Mouse (Mus musculus): ENCODE measurements at regions not wholly inside any gene's neighbourhood (a gene's known extent, or its start where the extent isn't known, plus 50 kb on each side); places are given as distances from the start of the nearest gene placed in this dataset.

DNA sequence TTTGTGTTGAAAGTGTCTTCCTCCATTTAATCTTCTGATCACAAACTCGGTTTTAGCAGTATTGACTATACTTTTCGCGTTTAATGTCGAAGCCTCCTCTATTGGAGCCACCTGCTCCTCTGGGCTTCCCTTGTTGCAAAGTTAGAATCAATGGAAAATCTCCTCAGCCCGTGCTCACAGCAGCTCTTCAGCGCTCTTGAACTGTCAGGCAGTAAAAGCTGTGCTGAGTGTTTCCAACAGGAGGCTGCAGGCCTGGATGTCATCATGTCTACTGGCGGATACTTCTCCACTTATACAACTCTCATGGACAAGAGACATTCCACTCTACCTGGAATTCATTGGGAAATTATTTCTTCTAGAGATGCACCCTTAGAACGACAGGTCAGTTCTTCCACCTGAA, 380.4 kb upstream of the Crim1 start:
- Histone ChIP-seq H3K36me3 (ENCODE audit: control insufficient read depth, insufficient read depth, low read length) (no peaks in the 10 kb centered on the region), H3K4me2 (ENCODE audit: low read depth, low read length) (no peak overlapping the region), H3K9me3 (ENCODE audit: control insufficient read depth, low read length) (no peaks in the 10 kb centered on the region), H3K9ac (ENCODE audit: low read depth, low read length) (no peak overlapping the region), H3K4me1 (ENCODE audit: control insufficient read depth, insufficient read depth, low read length) (no peaks in the 10 kb centered on the region), H3K4me3 (ENCODE audit: low read length) (no peak overlapping the region), H3K27ac (ENCODE audit: low read length) (no peak overlapping the region), H3K27me3 (replicated peaks; ENCODE audit: control insufficient read depth, insufficient read depth, low read length) (no peaks in the 10 kb centered on the region)
- ATAC-seq, result no peak
- 74% methylated on average over 8 of the region's 8 CpGs for WGBS

DNA sequence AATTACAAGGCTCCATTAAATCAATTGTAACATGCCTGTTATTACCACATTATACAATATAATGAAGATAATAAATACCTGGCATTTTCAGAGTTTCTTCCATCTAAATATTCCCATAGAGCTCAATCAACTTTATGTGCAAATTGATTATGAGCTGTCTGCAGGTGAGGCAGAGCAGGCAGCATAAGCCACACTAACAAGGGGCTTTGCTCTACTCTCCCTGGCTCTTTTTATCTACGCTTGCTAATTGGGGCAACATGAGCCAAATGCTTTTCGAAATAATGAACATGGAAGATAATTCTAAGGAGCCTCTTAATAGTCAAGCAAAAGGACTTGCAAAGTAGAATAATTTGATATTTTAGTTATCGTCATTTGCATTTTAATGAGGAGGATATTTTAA, 356.1 kb upstream of the Crim1 start:
- Histone ChIP-seq H3K9ac (ENCODE audit: low read depth, low read length) (no peak overlapping the region), H3K9me3 (ENCODE audit: control insufficient read depth, low read length) (no peaks in the 10 kb centered on the region), H3K27ac (ENCODE audit: low read length) (no peak overlapping the region), H3K4me1 (ENCODE audit: control insufficient read depth, insufficient read depth, low read length) (no peaks in the 10 kb centered on the region), H3K4me2 (ENCODE audit: low read depth, low read length) (no peak overlapping the region), H3K4me3 (ENCODE audit: low read length) (no peak overlapping the region), H3K27me3 (replicated peaks; ENCODE audit: control insufficient read depth, insufficient read depth, low read length) (no peaks in the 10 kb centered on the region), H3K36me3 (ENCODE audit: control insufficient read depth, insufficient read depth, low read length) (no peaks in the 10 kb centered on the region)
- WGBS, result 90% methylated on average over 3 of the region's 3 CpGs
- no peak for ATAC-seq

DNA sequence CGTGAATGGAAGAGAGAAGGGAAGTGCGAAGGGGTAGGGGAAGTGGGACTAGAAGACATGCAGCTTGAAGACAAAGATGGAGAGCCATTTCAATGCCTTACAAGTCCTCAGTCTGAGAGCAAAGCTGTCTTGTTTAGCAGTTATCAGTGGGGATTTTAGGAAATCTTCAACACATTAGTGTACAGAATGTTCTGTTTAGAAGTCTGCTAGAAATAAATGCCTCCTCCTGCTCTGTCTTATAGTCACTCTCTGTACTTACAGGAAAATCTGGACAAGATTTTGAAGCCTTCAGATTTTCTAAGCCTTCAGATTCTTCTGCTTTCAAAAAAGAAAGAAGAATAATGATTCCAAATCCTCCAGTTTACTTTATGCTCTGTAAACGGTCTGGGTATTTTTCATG, 325.6 kb upstream of the Crim1 start:
- no peaks in the 10 kb centered on the region for H3K36me3 ChIP-seq (ENCODE audit: control insufficient read depth, insufficient read depth, low read length)
- no peaks in the 10 kb centered on the region for H3K27me3 ChIP-seq (replicated peaks; ENCODE audit: control insufficient read depth, insufficient read depth, low read length)
- no peak for ATAC-seq
- 88% methylated on average over 3 of the region's 3 CpGs for WGBS
- no peaks in the 10 kb centered on the region for H3K4me1 ChIP-seq (ENCODE audit: control insufficient read depth, insufficient read depth, low read length)
- H3K9ac ChIP-seq (ENCODE audit: low read depth, low read length), result no peak overlapping the region
- no peak overlapping the region for H3K27ac ChIP-seq (ENCODE audit: low read length)
- H3K9me3 ChIP-seq (ENCODE audit: control insufficient read depth, low read length), result no peaks in the 10 kb centered on the region
- H3K4me2 ChIP-seq (ENCODE audit: low read depth, low read length), result no peak overlapping the region
- no peak overlapping the region for H3K4me3 ChIP-seq (ENCODE audit: low read length)

DNA sequence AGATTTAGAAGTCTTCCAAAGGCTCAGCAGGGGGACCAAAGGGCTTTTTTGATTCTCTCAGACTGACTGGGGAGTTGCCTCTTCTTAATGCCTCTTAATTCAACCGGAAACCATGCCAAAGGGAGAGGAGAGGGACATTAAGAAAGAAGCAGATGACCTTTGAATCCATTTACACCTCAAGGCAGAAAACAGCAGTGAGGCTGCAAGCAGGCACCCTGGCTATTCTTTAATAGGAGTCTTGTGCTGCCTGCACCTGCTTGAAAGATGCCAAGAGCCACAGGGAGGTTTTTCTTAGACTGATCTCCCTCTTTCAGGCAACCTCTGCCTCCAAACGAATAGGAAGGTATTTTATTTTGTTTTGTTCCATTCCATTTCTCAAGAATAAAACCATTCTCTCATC, 323.0 kb upstream of the Crim1 start:
- H3K9ac ChIP-seq (ENCODE audit: low read depth, low read length), result no peak overlapping the region
- H3K9me3 ChIP-seq (ENCODE audit: control insufficient read depth, low read length), result no peaks in the 10 kb centered on the region
- H3K4me1 ChIP-seq (ENCODE audit: control insufficient read depth, insufficient read depth, low read length), result no peaks in the 10 kb centered on the region
- WGBS, result 38% methylated on average over 2 of the region's 2 CpGs
- H3K4me2 ChIP-seq (ENCODE audit: low read depth, low read length), result no peak overlapping the region
- H3K36me3 ChIP-seq (ENCODE audit: control insufficient read depth, insufficient read depth, low read length), result no peaks in the 10 kb centered on the region
- no peaks in the 10 kb centered on the region for H3K27me3 ChIP-seq (replicated peaks; ENCODE audit: control insufficient read depth, insufficient read depth, low read length)
- no peak overlapping the region for H3K27ac ChIP-seq (ENCODE audit: low read length)
- no peak overlapping the region for H3K4me3 ChIP-seq (ENCODE audit: low read length)
- no peak for ATAC-seq

DNA sequence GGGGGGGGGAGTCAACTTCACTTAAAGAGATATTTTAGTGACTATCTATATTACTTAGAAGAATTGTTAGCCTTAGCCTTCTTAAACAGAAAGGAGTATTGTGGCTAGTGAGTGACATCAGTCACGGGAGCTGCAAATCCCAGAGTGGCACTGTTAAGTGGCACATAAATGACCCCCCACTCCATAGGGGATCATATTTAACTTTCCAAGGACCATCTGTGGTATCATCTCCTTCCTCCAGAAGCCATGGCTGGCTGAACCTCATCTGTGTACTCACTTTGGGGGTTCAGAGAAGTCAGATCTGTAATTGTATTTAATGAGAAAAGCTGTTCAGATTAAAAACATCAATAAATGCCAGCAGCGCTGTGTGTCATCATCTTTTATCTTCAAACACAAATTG, 314.9 kb upstream of the Crim1 start:
- H3K36me3 ChIP-seq (ENCODE audit: control insufficient read depth, insufficient read depth, low read length), result no peaks in the 10 kb centered on the region
- H3K4me2 ChIP-seq (ENCODE audit: low read depth, low read length), result no peak overlapping the region
- H3K27ac ChIP-seq (ENCODE audit: low read length), result no peak overlapping the region
- H3K4me1 ChIP-seq (ENCODE audit: control insufficient read depth, insufficient read depth, low read length), result no peaks in the 10 kb centered on the region
- no peak overlapping the region for H3K9ac ChIP-seq (ENCODE audit: low read depth, low read length)
- ATAC-seq, result no peak
- H3K27me3 ChIP-seq (replicated peaks; ENCODE audit: control insufficient read depth, insufficient read depth, low read length), result no peaks in the 10 kb centered on the region
- no peak overlapping the region for H3K4me3 ChIP-seq (ENCODE audit: low read length)
- H3K9me3 ChIP-seq (ENCODE audit: control insufficient read depth, low read length), result no peaks in the 10 kb centered on the region
- 88% methylated on average over 2 of the region's 2 CpGs for whole genome bisulfite sequencing

DNA sequence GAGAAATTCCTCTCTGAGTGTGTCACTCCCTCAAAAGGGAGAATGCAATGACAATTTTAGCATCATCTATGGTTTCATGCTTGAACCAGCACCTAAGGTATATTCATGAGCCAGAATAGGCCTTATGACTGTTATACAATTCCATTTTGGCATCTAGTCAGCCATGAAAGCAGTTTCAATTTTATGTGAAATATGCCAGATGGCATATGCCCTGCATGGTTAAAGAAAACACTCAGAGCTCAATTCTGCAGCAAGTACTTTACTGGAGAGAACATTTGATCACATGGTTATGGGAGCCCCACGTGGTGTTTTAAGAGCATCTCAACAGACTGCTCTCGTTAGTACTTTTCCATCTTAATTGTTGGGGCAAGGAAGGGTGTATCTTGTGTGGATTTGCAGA, 310.9 kb upstream of the Crim1 start:
- no peaks in the 10 kb centered on the region for H3K9me3 ChIP-seq (ENCODE audit: control insufficient read depth, low read length)
- H3K9ac ChIP-seq (ENCODE audit: low read depth, low read length), result no peak overlapping the region
- no peak for ATAC-seq
- 73% methylated on average over 2 of the region's 2 CpGs for WGBS
- no peak overlapping the region for H3K4me3 ChIP-seq (ENCODE audit: low read length)
- no peak overlapping the region for H3K4me2 ChIP-seq (ENCODE audit: low read depth, low read length)
- no peak overlapping the region for H3K27ac ChIP-seq (ENCODE audit: low read length)
- no peaks in the 10 kb centered on the region for H3K36me3 ChIP-seq (ENCODE audit: control insufficient read depth, insufficient read depth, low read length)
- H3K27me3 ChIP-seq (replicated peaks; ENCODE audit: control insufficient read depth, insufficient read depth, low read length), result no peaks in the 10 kb centered on the region
- H3K4me1 ChIP-seq (ENCODE audit: control insufficient read depth, insufficient read depth, low read length), result no peaks in the 10 kb centered on the region

DNA sequence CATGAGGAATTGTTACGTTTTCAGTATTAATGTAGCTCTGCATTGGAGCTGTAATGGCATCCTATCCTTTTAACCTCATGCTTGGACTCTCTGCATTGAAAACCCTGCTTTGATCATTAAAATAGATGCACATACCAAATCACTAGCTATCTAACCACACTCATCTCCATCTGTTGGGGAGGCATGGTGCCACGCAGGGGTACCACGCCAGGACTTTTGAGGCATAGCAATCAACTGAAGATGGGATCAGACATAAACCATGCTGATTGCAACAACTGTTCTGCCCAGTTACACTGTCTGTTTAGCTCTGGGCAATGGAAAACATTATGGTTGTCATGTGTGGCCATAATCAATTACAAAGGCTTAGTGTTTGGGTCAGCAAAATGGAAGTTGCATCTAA, 295.6 kb upstream of the Crim1 start:
- Histone ChIP-seq H3K4me1 (ENCODE audit: control insufficient read depth, insufficient read depth, low read length) (no peaks in the 10 kb centered on the region), H3K27ac (ENCODE audit: low read length) (no peak overlapping the region), H3K9ac (ENCODE audit: low read depth, low read length) (no peak overlapping the region), H3K36me3 (ENCODE audit: control insufficient read depth, insufficient read depth, low read length) (no peaks in the 10 kb centered on the region), H3K4me3 (ENCODE audit: low read length) (no peak overlapping the region), H3K9me3 (ENCODE audit: control insufficient read depth, low read length) (no peaks in the 10 kb centered on the region), H3K4me2 (ENCODE audit: low read depth, low read length) (no peak overlapping the region), H3K27me3 (replicated peaks; ENCODE audit: control insufficient read depth, insufficient read depth, low read length) (no peaks in the 10 kb centered on the region)
- ATAC-seq, result no peak
- WGBS, result 90% methylated on average over 3 of the region's 3 CpGs

DNA sequence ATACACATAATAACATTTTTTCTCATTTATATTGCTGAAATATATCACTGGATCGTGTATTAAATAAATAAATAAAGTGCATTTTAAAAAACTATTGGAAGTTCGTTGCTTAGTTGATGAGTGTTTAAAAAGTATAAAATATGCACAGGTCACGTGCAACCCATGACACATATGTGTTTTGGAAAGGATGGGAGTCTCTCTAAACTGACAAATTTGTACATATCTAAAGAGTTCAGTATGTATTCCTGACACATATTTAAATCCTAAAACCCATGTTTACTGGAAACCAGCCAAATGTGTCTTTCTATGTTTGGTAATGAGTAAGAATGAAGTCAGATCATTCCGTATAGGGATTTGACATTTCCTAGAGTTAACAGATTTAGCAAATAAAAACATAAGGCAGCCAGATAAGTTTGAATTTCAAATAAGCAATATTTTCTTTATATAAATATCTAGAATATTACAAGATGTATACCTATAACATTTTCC, 286.0 kb upstream of the Crim1 start:
- Histone ChIP-seq H3K4me3 (ENCODE audit: low read length) (no peak overlapping the region), H3K4me2 (ENCODE audit: low read depth, low read length) (no peak overlapping the region), H3K27me3 (replicated peaks; ENCODE audit: control insufficient read depth, insufficient read depth, low read length) (no peaks in the 10 kb centered on the region), H3K9me3 (ENCODE audit: control insufficient read depth, low read length) (no peaks in the 10 kb centered on the region), H3K36me3 (ENCODE audit: control insufficient read depth, insufficient read depth, low read length) (no peaks in the 10 kb centered on the region), H3K27ac (ENCODE audit: low read length) (no peak overlapping the region), H3K4me1 (ENCODE audit: control insufficient read depth, insufficient read depth, low read length) (no peaks in the 10 kb centered on the region), H3K9ac (ENCODE audit: low read depth, low read length) (no peak overlapping the region)
- 79% methylated on average over 4 of the region's 4 CpGs for WGBS
- ATAC-seq, result no peak

DNA sequence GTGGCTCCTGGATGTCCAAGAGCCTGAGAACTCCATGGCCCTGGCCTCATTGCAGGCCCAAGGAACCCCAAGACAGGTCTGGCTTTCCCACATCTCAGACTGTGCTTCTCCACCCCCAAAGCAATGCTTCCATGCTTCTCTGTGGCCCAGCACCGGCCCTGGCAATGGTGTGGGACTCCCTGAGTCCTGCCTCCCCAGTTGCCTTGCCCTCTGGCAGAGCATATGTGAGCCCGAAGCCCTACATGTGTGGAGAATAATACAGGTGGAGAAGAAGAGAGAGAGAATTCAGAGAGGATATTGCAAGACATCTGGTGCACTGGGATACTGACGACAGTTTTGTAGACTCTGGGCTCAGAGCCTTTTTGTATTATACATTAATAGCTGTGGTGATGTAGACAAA, 269.8 kb upstream of the Crim1 start:
- Histone ChIP-seq H3K36me3 (ENCODE audit: control insufficient read depth, insufficient read depth, low read length) (no peaks in the 10 kb centered on the region), H3K9me3 (ENCODE audit: control insufficient read depth, low read length) (no peaks in the 10 kb centered on the region), H3K4me1 (ENCODE audit: control insufficient read depth, insufficient read depth, low read length) (no peaks in the 10 kb centered on the region), H3K27me3 (replicated peaks; ENCODE audit: control insufficient read depth, insufficient read depth, low read length) (no peaks in the 10 kb centered on the region), H3K27ac (ENCODE audit: low read length) (no peak overlapping the region), H3K9ac (ENCODE audit: low read depth, low read length) (no peak overlapping the region), H3K4me3 (ENCODE audit: low read length) (no peak overlapping the region), H3K4me2 (ENCODE audit: low read depth, low read length) (no peak overlapping the region)
- WGBS, result 87% methylated on average over 3 of the region's 3 CpGs
- no peak for ATAC-seq

DNA sequence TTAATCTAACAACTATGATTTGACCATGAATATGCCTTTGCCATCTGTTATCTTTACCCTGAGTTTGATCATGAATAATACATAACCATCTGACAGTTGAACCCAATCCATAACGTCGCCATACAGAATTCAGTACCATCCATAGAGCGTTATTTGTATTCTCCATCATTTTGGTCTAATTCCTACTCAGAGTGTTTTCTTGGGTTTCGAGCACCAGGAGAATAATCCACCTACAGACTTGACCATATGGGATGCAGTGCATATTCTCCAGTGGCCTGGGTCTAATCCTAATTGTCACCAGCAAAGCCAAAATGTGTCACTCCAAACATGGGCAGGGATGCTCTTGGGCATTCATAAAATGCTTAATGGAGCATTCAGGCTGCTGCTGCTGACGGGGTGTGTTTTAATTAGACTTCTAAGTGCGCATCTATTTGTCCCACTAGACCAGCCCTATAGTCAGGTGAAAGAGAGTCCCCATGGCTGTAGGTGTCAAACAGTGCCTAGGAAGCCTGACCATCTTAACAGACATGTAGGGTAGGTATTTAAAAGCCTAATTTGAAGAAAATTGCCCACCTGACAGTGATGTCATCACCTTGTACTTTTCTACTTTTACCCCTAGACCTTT, 269.0 kb upstream of the Crim1 start:
- H3K4me2 ChIP-seq (ENCODE audit: low read depth, low read length), result no peak overlapping the region
- WGBS, result 85% methylated on average over 6 of the region's 6 CpGs
- no peak for ATAC-seq
- no peak overlapping the region for H3K27ac ChIP-seq (ENCODE audit: low read length)
- no peaks in the 10 kb centered on the region for H3K36me3 ChIP-seq (ENCODE audit: control insufficient read depth, insufficient read depth, low read length)
- H3K4me3 ChIP-seq (ENCODE audit: low read length), result no peak overlapping the region
- H3K9ac ChIP-seq (ENCODE audit: low read depth, low read length), result no peak overlapping the region
- H3K9me3 ChIP-seq (ENCODE audit: control insufficient read depth, low read length), result no peaks in the 10 kb centered on the region
- H3K4me1 ChIP-seq (ENCODE audit: control insufficient read depth, insufficient read depth, low read length), result no peaks in the 10 kb centered on the region
- H3K27me3 ChIP-seq (replicated peaks; ENCODE audit: control insufficient read depth, insufficient read depth, low read length), result no peaks in the 10 kb centered on the region

Data from intestine, embryonic 16.5 days (tissue).